Mouse (Mus musculus) hindbrain, embryonic 16.5 days (tissue): ENCODE data around the gene Ak7. TPM values are rescaled to one million over a fixed set of nuclear protein-coding genes. Genes with fewer than 3 reads are reported as not detected.

Experiments used
- ATAC-seq: fragments of 200-750 bp; cut with Nextera tagmentation; 2 replicates; pipeline ENCODE4 v1.8.0; 2017; ENCODE audit warnings: moderate TSS enrichment, moderate library complexity
- H3K27ac ChIP-seq: fragments of 300-500 bp; sonication (generic); 2 replicates; pipeline ENCODE4 v1.5.1; 2014; ENCODE audit warnings: low read depth, mild to moderate bottlenecking, control low read depth, low read length, moderate library complexity
- H3K27me3 ChIP-seq: fragments of 300-500 bp; sonication (generic); replicated peaks from 2 replicates; pipeline ENCODE4 v1.6.1; 2014; ENCODE audit warnings: low read length; ENCODE audit not compliant: control insufficient read depth, insufficient read depth
- H3K36me3 ChIP-seq: fragments of 300-500 bp; sonication (generic); 2 replicates; pipeline ENCODE4 v1.6.1; 2014; ENCODE audit warnings: mild to moderate bottlenecking, low read length, moderate library complexity, mixed read lengths; ENCODE audit not compliant: control insufficient read depth, insufficient read depth
- H3K4me1 ChIP-seq: fragments of 300-500 bp; sonication (generic); 2 replicates; pipeline ENCODE4 v1.6.1; 2014; ENCODE audit warnings: low read depth, low read length; ENCODE audit not compliant: control insufficient read depth, insufficient read depth
- H3K4me2 ChIP-seq: fragments of 300-500 bp; sonication (generic); 2 replicates; pipeline ENCODE4 v1.6.1; 2014; ENCODE audit warnings: mild to moderate bottlenecking, low read length, control low read depth, moderate library complexity
- H3K4me3 ChIP-seq: fragments of 300-500 bp; sonication (generic); 2 replicates; pipeline ENCODE4 v1.5.1; 2014; ENCODE audit warnings: mild to moderate bottlenecking, low read length, control low read depth, moderate library complexity
- H3K9ac ChIP-seq: fragments of 300-500 bp; sonication (generic); 2 replicates; pipeline ENCODE4 v1.6.1; 2014; ENCODE audit warnings: low read depth, mild to moderate bottlenecking, control low read depth, low read length, moderate library complexity
- H3K9me3 ChIP-seq: fragments of 300-500 bp; sonication (generic); 2 replicates; pipeline ENCODE4 v1.6.1; 2014; ENCODE audit warnings: mild to moderate bottlenecking, low read length, moderate library complexity; ENCODE audit not compliant: control insufficient read depth
- WGBS: fragments of 180-500 bp; shearing (Covaris S2); extraction: QIAGEN DNeasy Blood & Tissue Kit; methylation state at CpG from one replicate; pipeline ENCODE4 v1.1.7; 2014; 5-methylcytosine and 5-hydroxymethylcytosine counted together
- polyA plus RNA-seq: library from polyadenylated mRNA; unstranded; fragments of >200 nt; fragmentation: Nextera tagmentation; extraction: Ambion mirVana; gene quantifications from 2 replicates; pipeline ENCODE4 v1.2.1, GENCODE M21; 2015

Ak7 gene
- polyA plus RNA-seq, 1 experiment from 2014 or later = 2.8 TPM

DNA sequence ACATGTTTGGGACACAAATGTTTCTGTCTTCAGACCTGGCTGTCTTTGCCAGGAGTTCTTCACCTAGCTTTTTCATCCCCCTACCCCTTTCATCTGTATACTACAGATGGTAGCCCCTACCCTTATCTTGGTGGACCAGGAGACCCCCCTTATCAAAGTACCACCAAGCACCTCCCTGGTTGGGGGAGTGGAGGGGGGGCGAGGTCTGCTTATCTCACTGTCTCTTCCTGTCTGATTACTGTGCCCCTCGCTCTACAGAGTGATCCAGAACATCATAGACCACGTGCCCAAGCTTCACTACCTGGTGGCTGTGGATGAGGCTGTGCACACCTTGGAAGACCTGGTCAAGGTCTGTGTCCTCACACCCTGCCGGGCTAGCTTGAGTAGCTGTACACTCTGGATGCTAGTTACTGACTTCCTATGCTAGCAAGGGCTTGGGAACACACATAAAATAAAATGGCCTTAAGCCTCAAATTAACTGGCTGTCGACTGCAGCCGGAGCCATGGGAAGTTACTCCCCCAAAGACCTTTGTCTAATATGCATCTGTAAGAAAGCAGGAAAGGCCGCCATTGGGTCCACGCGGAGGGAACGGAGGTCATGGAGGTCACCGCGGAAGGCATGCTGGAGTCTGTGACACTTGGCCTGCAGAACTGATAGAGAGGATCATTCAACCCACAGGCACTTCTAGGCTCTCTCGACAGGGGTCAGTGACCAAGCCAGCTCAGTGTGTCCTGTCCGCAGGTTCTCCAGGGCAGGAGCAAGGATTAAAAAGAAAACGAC, 32.7 kb downstream of the Ak7 start:
- Histone ChIP-seq H3K4me3 (no peak overlapping the region), H3K9ac (no peak overlapping the region), H3K4me1 (no peaks in the 10 kb centered on the region), H3K36me3 (no peaks in the 10 kb centered on the region), H3K4me2 (no peak overlapping the region), H3K27ac (no peak overlapping the region), H3K9me3 (no peaks in the 10 kb centered on the region), H3K27me3 (no peaks in the 10 kb centered on the region)
- 80% methylated on average over 15 of the region's 15 CpGs for WGBS
- ATAC-seq = no peak

DNA sequence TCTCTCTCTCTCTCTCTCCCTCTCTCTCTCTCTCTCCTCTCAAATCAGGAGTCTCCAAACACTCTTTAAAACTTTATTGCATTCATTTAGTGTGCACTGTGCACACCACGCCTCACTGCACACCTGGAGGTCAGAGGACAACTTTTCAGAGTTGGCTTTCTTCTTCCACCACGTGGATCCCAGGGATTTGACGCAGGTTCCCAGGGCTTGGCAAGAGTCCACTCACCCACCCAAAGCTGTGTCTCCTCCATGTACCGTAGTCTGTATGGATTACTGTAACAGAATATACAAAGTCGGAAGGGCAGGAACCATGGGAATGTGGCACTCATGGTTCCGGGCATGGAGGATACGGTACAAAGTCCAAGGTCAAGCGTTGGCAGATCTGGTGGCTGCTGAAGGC, 33.9 kb downstream of the Ak7 start:
- 85% methylated on average over 8 of the region's 8 CpGs for WGBS
- Histone ChIP-seq H3K4me2 (no peak overlapping the region), H3K9ac (no peak overlapping the region), H3K27me3 (no peaks in the 10 kb centered on the region), H3K4me1 (no peaks in the 10 kb centered on the region), H3K36me3 (no peaks in the 10 kb centered on the region), H3K4me3 (no peak overlapping the region), H3K27ac (no peak overlapping the region), H3K9me3 (no peaks in the 10 kb centered on the region)
- ATAC-seq = no peak

DNA sequence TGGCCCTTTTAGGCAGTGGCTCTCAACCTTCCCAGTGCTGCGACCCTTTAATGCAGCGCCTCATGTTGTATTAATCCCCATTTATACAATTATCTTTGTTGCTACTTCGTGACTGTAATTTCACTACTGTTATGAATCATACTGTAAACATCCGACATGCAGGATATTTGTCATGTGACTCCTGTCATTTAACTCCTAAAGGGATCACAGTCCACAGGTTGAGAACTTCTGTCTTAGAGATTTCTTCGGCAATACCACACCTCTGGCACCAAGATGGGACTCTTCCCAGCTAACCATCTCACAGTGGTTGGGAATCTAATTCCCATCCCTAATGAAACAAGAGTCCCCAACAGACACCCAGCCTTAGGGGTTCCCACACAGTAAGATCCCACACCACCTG, 42.3 kb downstream of the Ak7 start:
- H3K4me1 ChIP-seq = no peaks in the 10 kb centered on the region
- H3K4me3 ChIP-seq = no peak overlapping the region
- H3K9me3 ChIP-seq = no peaks in the 10 kb centered on the region
- WGBS = 89% methylated on average over 5 of the region's 5 CpGs
- no peaks in the 10 kb centered on the region for H3K27me3 ChIP-seq
- no peak overlapping the region for H3K9ac ChIP-seq
- no peak overlapping the region for H3K4me2 ChIP-seq
- H3K36me3 ChIP-seq = no peaks in the 10 kb centered on the region
- H3K27ac ChIP-seq = no peak overlapping the region
- ATAC-seq = no peak

DNA sequence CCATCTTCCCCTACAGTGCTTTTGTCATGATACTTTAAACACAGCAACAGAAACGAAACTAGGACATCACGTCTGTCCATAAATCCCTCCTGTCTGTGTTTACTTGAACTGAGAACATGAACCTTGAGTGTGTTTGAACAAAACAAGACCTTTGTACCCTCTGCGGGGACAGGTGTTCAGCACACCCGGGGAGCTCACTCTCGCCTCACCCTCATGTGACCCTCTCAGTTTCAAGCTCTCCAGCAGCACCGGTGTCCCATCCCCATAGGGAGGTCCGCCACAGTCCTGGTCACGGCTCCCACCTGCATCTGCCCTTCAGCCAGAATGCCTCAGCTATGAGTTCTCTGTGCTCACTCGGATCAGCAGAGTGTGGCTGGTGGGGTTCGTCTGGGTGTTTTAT, 48.0 kb downstream of the Ak7 start:
- ATAC-seq = no peak
- H3K27me3 ChIP-seq = no peaks in the 10 kb centered on the region
- H3K27ac ChIP-seq = no peak overlapping the region
- no peak overlapping the region for H3K9ac ChIP-seq
- no peaks in the 10 kb centered on the region for H3K4me1 ChIP-seq
- 92% methylated on average over 10 of the region's 10 CpGs for WGBS
- no peak overlapping the region for H3K4me2 ChIP-seq
- H3K9me3 ChIP-seq = no peaks in the 10 kb centered on the region
- no peaks in the 10 kb centered on the region for H3K36me3 ChIP-seq
- H3K4me3 ChIP-seq = no peak overlapping the region

DNA sequence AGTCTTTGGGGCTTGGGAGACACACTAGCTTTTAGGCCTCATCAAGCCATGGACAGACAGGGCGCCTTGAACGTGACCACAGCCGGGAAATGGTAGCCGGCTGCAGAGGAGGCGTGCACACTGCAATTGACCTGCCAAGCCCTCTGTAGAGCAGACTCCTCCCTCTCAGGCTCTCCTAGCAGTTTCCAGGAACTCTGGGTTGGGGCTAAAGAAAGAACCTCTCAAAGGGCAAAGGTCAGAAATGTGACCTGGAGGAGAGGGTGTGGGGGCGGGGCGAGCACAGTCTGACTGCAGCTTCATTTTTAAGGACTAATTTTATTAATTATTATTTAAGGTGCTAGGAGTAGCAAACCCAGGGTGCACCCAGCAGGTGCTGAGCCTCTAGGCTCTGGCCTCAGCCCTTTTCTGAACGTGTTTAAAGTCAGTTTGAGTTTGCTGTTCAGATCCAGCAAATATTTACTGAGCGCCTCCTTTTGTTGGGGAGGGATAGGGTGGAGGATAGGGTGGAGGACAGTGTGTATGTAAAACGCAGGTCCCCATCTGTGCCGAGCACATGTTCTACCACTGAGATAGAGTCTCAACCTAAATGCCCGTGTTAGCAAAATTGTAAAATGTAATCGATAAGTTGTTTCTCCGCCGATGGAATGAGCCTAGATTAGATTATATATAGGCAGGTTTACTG, 52.2 kb downstream of the Ak7 start:
- Histone ChIP-seq H3K4me2 (no peak overlapping the region), H3K9me3 (no peaks in the 10 kb centered on the region), H3K27me3 (no peaks in the 10 kb centered on the region), H3K27ac (no peak overlapping the region), H3K4me3 (no peak overlapping the region), H3K4me1 (no peaks in the 10 kb centered on the region), H3K36me3 (no peaks in the 10 kb centered on the region), H3K9ac (no peak overlapping the region)
- 43% methylated on average over 15 of the region's 15 CpGs for WGBS
- no peak for ATAC-seq

DNA sequence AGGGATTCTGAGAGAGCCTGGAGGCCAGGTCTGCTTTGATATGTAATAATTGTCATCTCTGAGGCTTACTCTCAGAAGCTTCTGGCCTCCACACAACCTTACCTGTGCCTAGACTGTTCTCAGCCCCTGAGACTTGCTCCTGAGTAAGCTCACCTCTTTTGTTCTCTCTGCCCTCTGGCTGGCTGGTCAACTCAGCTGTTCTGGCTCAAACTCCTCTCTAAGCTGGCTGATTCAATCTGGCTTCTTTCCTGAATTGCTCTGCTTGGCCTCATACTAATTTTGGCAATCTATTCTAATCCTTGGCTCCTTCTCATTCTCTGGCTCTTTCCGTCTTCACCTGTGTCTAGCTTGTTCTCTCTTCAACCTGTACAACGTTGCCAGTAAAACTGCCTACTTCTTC, 53.1 kb downstream of the Ak7 start:
- Histone ChIP-seq H3K27ac (no peak overlapping the region), H3K9ac (no peak overlapping the region), H3K4me1 (no peaks in the 10 kb centered on the region), H3K27me3 (no peaks in the 10 kb centered on the region), H3K4me3 (no peak overlapping the region), H3K9me3 (no peaks in the 10 kb centered on the region), H3K36me3 (no peaks in the 10 kb centered on the region), H3K4me2 (no peak overlapping the region)
- 80% methylated on average over 2 of the region's 2 CpGs for WGBS
- ATAC-seq = no peak

DNA sequence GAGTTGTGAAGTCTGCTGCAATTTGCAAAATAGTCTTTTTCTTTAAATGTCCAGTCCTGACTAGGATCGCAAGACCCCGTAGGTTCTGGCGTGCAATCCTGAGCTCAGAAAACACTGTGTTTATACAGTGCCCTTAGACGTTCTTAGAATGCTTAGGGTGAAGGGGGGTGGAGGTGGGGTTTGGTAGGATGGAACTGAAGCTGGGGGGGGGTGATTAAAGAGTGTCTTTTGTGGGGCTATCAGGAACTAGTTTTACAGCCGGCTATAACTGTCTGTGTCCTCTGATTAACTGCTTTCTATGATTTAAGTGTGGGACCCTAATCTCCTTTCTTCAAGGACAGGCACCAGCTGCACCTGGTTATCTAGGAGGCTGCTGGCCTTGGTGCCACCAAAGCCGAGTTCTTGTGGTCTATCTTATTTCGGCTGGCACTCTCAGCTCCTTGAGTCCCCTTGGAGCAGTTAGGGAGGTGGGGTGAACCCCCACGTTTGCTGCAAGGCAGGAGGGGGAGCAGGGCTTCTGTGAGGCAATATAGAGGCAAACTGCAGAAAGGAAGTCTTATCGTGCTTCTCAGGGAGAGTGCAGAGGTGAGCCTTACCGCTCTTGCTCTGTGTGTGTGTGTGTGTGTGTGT, 54.2 kb downstream of the Ak7 start:
- Histone ChIP-seq H3K27ac (no peak overlapping the region), H3K9me3 (no peaks in the 10 kb centered on the region), H3K4me3 (no peak overlapping the region), H3K9ac (no peak overlapping the region), H3K4me2 (no peak overlapping the region), H3K4me1 (no peaks in the 10 kb centered on the region), H3K36me3 (no peaks in the 10 kb centered on the region), H3K27me3 (no peaks in the 10 kb centered on the region)
- WGBS = 67% methylated on average over 10 of the region's 10 CpGs
- no peak for ATAC-seq

DNA sequence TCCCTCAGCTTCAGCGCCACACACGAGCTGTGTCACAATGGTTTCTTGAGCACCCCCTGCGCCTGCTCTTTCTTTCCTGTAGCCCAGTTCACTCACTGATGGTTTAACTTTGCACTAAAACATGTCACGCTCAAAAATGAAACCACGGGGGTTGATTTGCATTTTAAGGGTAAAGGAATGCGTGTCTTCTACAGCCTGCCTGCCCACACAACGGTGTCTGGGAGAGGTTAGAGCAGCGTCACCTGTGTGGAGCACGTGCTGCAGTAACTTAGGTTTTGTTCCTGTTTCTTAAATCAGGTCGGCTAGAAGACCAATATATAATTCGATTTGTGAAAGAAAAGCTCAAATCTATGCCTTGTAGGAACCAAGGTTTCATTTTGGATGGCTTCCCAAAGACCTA, 55.4 kb downstream of the Ak7 start:
- Histone ChIP-seq H3K9ac (no peak overlapping the region), H3K4me1 (no peaks in the 10 kb centered on the region), H3K27me3 (no peaks in the 10 kb centered on the region), H3K4me2 (no peak overlapping the region), H3K4me3 (no peak overlapping the region), H3K36me3 (no peaks in the 10 kb centered on the region), H3K27ac (no peak overlapping the region), H3K9me3 (no peaks in the 10 kb centered on the region)
- ATAC-seq = no peak
- 49% methylated on average over 11 of the region's 11 CpGs for WGBS

DNA sequence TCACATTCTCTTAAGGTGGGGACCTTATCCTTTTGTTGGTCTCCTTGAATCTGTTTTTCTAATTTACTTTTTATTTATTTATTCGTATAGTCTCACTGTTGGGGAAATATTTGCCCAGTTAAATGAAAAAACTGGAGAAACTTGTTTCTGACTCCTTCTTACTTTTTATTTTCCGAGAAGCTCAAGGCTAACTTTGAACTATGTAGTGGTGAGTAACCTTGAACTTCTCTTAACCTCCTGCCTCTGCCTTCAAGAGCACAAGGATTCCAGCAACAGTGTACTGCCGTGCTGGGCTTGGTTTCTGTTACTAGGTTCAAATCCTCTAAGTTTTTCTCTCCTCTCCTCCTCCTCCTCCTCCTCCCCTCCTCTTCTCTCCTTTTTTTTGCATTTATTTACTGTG, 55.9 kb downstream of the Ak7 start:
- Histone ChIP-seq H3K4me2 (no peak overlapping the region), H3K4me1 (no peaks in the 10 kb centered on the region), H3K36me3 (no peaks in the 10 kb centered on the region), H3K9me3 (no peaks in the 10 kb centered on the region), H3K27me3 (no peaks in the 10 kb centered on the region), H3K27ac (no peak overlapping the region), H3K9ac (no peak overlapping the region), H3K4me3 (no peak overlapping the region)
- no peak for ATAC-seq
- 76% methylated on average over 3 of the region's 3 CpGs for WGBS
